Mouse (Mus musculus): ENCODE data around the gene Gm12355. TPM values are rescaled to one million over a fixed set of nuclear protein-coding genes. Genes with fewer than 3 reads are reported as not detected.
"Not testable (repeated sequence)": the region's sequence is repeated elsewhere in the genome, so short reads cannot be mapped to it uniquely, and the experiment has no call there.

Gm12355 gene
- polyA plus RNA-seq, 2 experiments: 0.19 to 0.47 TPM

DNA sequence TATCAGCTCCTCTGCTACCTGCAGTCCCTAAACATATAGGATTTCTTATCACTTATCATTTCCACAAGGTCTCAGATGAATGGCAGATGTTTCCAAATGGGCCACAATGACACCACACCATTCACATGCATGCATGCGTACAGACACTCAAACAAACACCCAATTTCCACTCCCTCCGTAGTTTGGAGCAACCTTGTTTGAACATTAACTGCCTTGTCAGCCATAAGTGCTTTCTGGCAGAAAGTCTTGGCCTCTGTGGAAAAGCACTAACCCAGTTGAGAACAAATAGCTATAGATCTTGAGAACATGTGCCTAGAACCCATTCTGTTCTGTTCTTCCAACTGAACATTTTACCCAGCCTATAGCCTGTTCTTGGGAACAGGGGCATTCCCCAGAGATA is 20.5 kb upstream of the Gm12355 start:
- Histone ChIP-seq H3K27ac (no peak overlapping the region), H3K36me3 (replicated peaks; ENCODE audit: control insufficient read depth, insufficient read depth, low read depth) (no peaks in the 10 kb centered on the region), H3K4me1 (replicated peaks; ENCODE audit: control insufficient read depth in 2 of 2, insufficient read depth in 2 of 2, low read length in 1 of 2) (no peaks in the 10 kb centered on the region), H3K9ac (replicated peaks) (no peak overlapping the region), H3K4me2 (ENCODE audit: low read depth) (no peak overlapping the region), H3K4me3 (ENCODE audit: insufficient read depth in 1 of 2, low read depth in 2 of 2, low read length in 2 of 2) (no peak overlapping the region), H3K27me3 (ENCODE audit: control insufficient read depth, insufficient read depth, low read length) (no peaks in the 10 kb centered on the region), H3K9me3 (ENCODE audit: control insufficient read depth, low read length) (no peaks in the 10 kb centered on the region)
- DNase-seq (ENCODE audit: low read depth in 3 of 3, low spot score in 3 of 3) (no peak), ATAC-seq (ENCODE audit: insufficient read depth) (no peak)
- 54% methylated on average over 2 of the region's 2 CpGs for WGBS (ENCODE audit: insufficient replicate concordance)
- TF ChIP-seq CTCF (IDR thresholded peaks at IDR 0.05; ENCODE audit: low read depth) (no peak), EP300 (IDR thresholded peaks at IDR 0.05; ENCODE audit: low read depth) (no peak)

GRCm38 (mm10) chr11:98644757-98645156 is 19.3 kb upstream of the Gm12355 start:
- TF ChIP-seq CTCF (IDR thresholded peaks at IDR 0.05; ENCODE audit: low read depth) (no peak), EP300 (IDR thresholded peaks at IDR 0.05; ENCODE audit: low read depth) (no peak)
- DNase-seq (ENCODE audit: low read depth in 3 of 3, low spot score in 3 of 3) (no peak), ATAC-seq (ENCODE audit: insufficient read depth) (no peak)
- Histone ChIP-seq H3K27me3 (ENCODE audit: control insufficient read depth, insufficient read depth, low read length) (no peaks in the 10 kb centered on the region), H3K36me3 (replicated peaks; ENCODE audit: control insufficient read depth, insufficient read depth, low read depth) (no peaks in the 10 kb centered on the region), H3K27ac (no peak overlapping the region), H3K4me1 (replicated peaks; ENCODE audit: control insufficient read depth in 2 of 2, insufficient read depth in 2 of 2, low read length in 1 of 2) (no peaks in the 10 kb centered on the region), H3K4me3 (ENCODE audit: insufficient read depth in 1 of 2, low read depth in 2 of 2, low read length in 2 of 2) (no peak overlapping the region), H3K9ac (replicated peaks) (no peak overlapping the region), H3K4me2 (ENCODE audit: low read depth) (no peak overlapping the region), H3K9me3 (ENCODE audit: control insufficient read depth, low read length) (no peaks in the 10 kb centered on the region)
- 57% methylated on average over 3 of the region's 3 CpGs for WGBS (ENCODE audit: insufficient replicate concordance)

GRCm38 (mm10) chr11:98640091-98640490 is 14.6 kb upstream of the Gm12355 start:
- Histone ChIP-seq H3K9ac (replicated peaks) (no peak overlapping the region), H3K4me3 (ENCODE audit: insufficient read depth in 1 of 2, low read depth in 2 of 2, low read length in 2 of 2) (no peak overlapping the region), H3K36me3 (replicated peaks; ENCODE audit: control insufficient read depth, insufficient read depth, low read depth) (no peaks in the 10 kb centered on the region), H3K27ac (no peak overlapping the region), H3K27me3 (ENCODE audit: control insufficient read depth, insufficient read depth, low read length) (no peaks in the 10 kb centered on the region), H3K9me3 (ENCODE audit: control insufficient read depth, low read length) (no peaks in the 10 kb centered on the region), H3K4me1 (replicated peaks; ENCODE audit: control insufficient read depth in 2 of 2, insufficient read depth in 2 of 2, low read length in 1 of 2) (no peaks in the 10 kb centered on the region), H3K4me2 (ENCODE audit: low read depth) (no peak overlapping the region)
- no peak for TF ChIP-seq CTCF (IDR thresholded peaks at IDR 0.05; ENCODE audit: low read depth)
- TF ChIP-seq EP300 (IDR thresholded peaks at IDR 0.05; ENCODE audit: low read depth): no peak
- DNase-seq (ENCODE audit: low read depth in 3 of 3, low spot score in 3 of 3) (no peak), ATAC-seq (ENCODE audit: insufficient read depth) (no peak)
- WGBS (ENCODE audit: insufficient replicate concordance): 19% methylated on average over 5 of the region's 5 CpGs

DNA sequence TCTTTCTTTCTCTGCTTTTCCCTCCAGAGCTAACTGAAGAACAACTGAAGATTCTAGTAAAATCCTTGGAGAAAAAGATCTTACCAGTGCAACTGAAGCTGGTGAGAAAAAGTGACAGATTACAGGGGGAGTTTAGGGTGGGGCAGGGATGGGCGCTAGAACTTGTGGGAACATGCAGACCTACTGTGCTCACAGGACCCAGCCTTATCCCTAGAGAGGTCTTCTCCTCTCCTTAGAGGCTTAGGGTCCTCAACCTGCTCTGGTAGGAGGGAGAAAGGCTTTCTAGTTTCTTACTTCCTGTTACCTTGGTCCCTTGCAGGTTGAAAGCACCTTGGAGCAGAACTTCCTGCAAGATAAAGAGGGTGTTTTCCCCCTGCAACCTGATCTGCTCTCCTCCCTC is 12.0 kb upstream of the Gm12355 start:
- H3K27me3 ChIP-seq (ENCODE audit: control insufficient read depth, insufficient read depth, low read length): no peaks in the 10 kb centered on the region
- no peak overlapping the region for H3K9ac ChIP-seq (replicated peaks)
- no peak overlapping the region for H3K4me2 ChIP-seq (ENCODE audit: low read depth)
- WGBS (ENCODE audit: insufficient replicate concordance): 54% methylated on average over 1 of the region's 1 CpGs
- H3K4me3 ChIP-seq (ENCODE audit: insufficient read depth in 1 of 2, low read depth in 2 of 2, low read length in 2 of 2): no peak overlapping the region
- H3K9me3 ChIP-seq (ENCODE audit: control insufficient read depth, low read length): no peaks in the 10 kb centered on the region
- DNase-seq (ENCODE audit: low read depth in 3 of 3, low spot score in 3 of 3) (no peak), ATAC-seq (ENCODE audit: insufficient read depth) (no peak)
- no peak overlapping the region for H3K27ac ChIP-seq
- TF ChIP-seq CTCF (IDR thresholded peaks at IDR 0.05; ENCODE audit: low read depth): no peak
- TF ChIP-seq EP300 (IDR thresholded peaks at IDR 0.05; ENCODE audit: low read depth): no peak
- no peaks in the 10 kb centered on the region for H3K4me1 ChIP-seq (replicated peaks; ENCODE audit: control insufficient read depth in 2 of 2, insufficient read depth in 2 of 2, low read length in 1 of 2)
- no peaks in the 10 kb centered on the region for H3K36me3 ChIP-seq (replicated peaks; ENCODE audit: control insufficient read depth, insufficient read depth, low read depth)

- H3K9ac ChIP-seq (replicated peaks); H3K36me3 ChIP-seq (replicated peaks; ENCODE audit: control insufficient read depth, insufficient read depth, low read depth); H3K27me3 ChIP-seq (ENCODE audit: control insufficient read depth, insufficient read depth, low read length); H3K27ac ChIP-seq; H3K4me3 ChIP-seq (ENCODE audit: insufficient read depth in 1 of 2, low read depth in 2 of 2, low read length in 2 of 2); H3K4me2 ChIP-seq (ENCODE audit: low read depth); H3K4me1 ChIP-seq (replicated peaks; ENCODE audit: control insufficient read depth in 2 of 2, insufficient read depth in 2 of 2, low read length in 1 of 2); H3K9me3 ChIP-seq (ENCODE audit: control insufficient read depth, low read length): not testable (repeated sequence)
- ATAC-seq (ENCODE audit: insufficient read depth) (0 out of 2 replicates have a peak, but pooled peaks have one; percentile 21), DNase-seq (ENCODE audit: low read depth in 3 of 3, low spot score in 3 of 3) (peak in 2 of 3 experiments; percentile 7 to 14)
- TF ChIP-seq CTCF (IDR thresholded peaks at IDR 0.05; ENCODE audit: low read depth): peak; percentile 74
- 18% methylated on average over 10 of the region's 10 CpGs for WGBS (ENCODE audit: insufficient replicate concordance)
These were observed 10.0 kb upstream of the Gm12355 start for GRCm38 (mm10) chr11:98635312-98635970.
